Mouse (Mus musculus) liver, postnatal 0 days (tissue): ENCODE measurements around the gene Fam81a.

Experiments used
- CTCF ChIP-seq: sonication (generic); IDR thresholded peaks from 2 replicates; pipeline ENCODE4 v1.5.1; 2016; ENCODE audit warnings: antibody characterized with exemption, low read depth
- EP300 ChIP-seq: IDR thresholded peaks from 2 replicates; pipeline ENCODE4 v1.6.1; 2016; ENCODE audit warnings: antibody characterized with exemption, low read depth, mild to moderate bottlenecking

DNA sequence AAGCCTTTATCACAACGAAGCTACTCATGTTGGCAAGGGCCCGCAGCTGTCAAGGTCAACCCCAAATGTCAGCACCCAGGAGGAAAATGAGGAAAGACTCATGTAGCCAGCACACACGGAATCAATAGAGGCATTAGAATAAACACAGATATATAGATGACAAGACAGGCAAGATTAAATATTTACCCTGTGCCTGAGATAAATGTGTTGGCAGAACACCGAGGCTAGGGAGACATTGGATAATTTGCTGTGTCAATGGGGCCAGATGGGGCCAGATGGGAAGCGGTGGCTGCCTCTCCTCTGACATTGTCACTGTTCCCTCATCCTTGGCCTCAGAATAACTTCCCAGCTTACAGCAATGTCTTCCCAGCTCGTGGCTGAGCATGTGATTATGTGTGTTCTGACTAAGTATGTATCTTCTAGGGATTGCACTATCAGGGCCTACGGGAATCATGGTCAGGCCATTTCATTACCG lies 72.4 kb downstream of the Fam81a start:
- TF ChIP-seq CTCF (no peak), EP300 (0 out of 2 replicates have a peak, but pooled peaks have one; percentile 31)
